Mouse (Mus musculus): ENCODE measurements at regions not wholly inside any gene's neighbourhood (a gene's known extent, or its start where the extent isn't known, plus 50 kb on each side); places are given as distances from the start of the nearest gene placed in this dataset.

- no peak for TF ChIP-seq MAFK (IDR thresholded peaks at IDR 0.05; ENCODE audit: insufficient read depth, low read depth, low read length)
- TF ChIP-seq HCFC1 (IDR thresholded peaks at IDR 0.05; ENCODE audit: borderline replicate concordance, insufficient read depth, low read length), result no peak
These were observed 71.9 kb downstream of the Pdcl3 start for GRCm38 (mm10) chr1:39057304-39057703.
